Mouse (Mus musculus): Measurements from ENCODE around the gene Olfr585. TPM values are rescaled to one million over a fixed set of nuclear protein-coding genes. Genes with fewer than 3 reads are reported as not detected.

The Olfr585 gene
- polyA plus RNA-seq (2012; rRNA removed) (not detected in 2 replicates), polyA plus RNA-seq (2014; fragmentation: Nextera tagmentation; extraction: Ambion mirVana) (not detected in 2 replicates)

DNA sequence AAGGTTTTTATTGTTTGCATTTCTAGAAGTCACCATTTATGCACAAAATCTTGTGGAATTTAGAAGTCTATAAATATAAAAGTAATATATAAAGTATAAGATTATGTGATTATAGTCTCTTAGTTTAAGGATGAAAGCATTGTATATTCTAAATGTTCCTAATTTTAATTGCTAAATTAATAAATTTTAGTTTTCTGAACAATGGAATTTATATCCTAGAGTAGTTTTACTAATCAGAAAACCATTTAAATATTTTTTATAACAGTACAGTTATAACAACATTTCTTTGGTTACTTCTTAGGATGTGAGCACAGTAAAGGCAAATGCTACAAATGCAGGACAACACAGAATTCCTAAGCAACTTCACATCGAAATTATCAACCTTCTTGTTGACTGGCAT, at the start of gene Olfr585:
Gene Olfr585, plus strand, starts transcription at position 301 of the 400 bp plus-strand sequence.
- Histone ChIP-seq H3K4me2 (replicated peaks; ENCODE audit: low read depth, low read length, severe bottlenecking) (no peak within 1 kb of the TSS), H3K4me3 (replicated peaks; ENCODE audit: low read length) (no peak within 1 kb of the TSS), H3K4me1 (ENCODE audit: control insufficient read depth, insufficient read depth, low read length) (no peaks in the 10 kb centered on the region), H3K9ac (ENCODE audit: low read depth, low read length, severe bottlenecking) (no peak within 1 kb of the TSS), H3K27me3 (ENCODE audit: control insufficient read depth, insufficient read depth, low read length) (no peaks in the 10 kb centered on the region), H3K27ac (replicated peaks; ENCODE audit: low read depth, low read length) (no peak within 1 kb of the TSS), H3K9me3 (ENCODE audit: control insufficient read depth, low read length) (no peaks in the 10 kb centered on the region), H3K36me3 (ENCODE audit: control insufficient read depth, insufficient read depth, low read length) (no peaks in the 10 kb centered on the region)
- TF ChIP-seq POLR2A (IDR thresholded peaks at IDR 0.05; ENCODE audit: borderline replicate concordance, extremely low read depth, insufficient read depth, insufficient read length), result no peak
- 83% methylated on average over 1 of the region's 1 CpGs for WGBS
- ATAC-seq (ENCODE audit: low FRiP score, low read depth) (no peak), DNase-seq (ENCODE audit: low spot score) (no peak)

DNA sequence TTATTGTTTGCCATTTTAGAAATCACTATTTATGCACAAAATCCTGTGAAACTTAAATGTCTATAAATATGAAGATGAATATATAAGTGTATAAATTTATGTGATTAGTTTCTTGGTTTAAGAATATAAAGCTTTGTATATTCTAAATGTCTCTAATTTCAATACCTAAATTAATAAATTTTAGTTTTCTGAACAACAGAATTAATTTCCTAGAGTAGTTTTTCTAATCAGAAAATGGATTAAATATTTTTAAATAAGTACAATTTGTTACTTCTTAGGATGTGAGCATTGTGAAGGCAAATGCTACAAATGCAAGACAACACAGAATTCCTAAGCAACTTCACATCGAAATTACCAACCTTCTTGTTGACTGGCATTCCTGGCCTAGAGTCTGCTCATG, 46.5 kb upstream of the Olfr585 start, which contains the start of gene Olfr583:
Gene Olfr583, plus strand, starts transcription at position 301 of the 400 bp plus-strand sequence.
- DNase-seq (ENCODE audit: low spot score) (no peak), ATAC-seq (ENCODE audit: low FRiP score, low read depth) (no peak)
- no peak within 1 kb of the TSS for H3K4me3 ChIP-seq (replicated peaks; ENCODE audit: low read length)
- no peak within 1 kb of the TSS for H3K4me2 ChIP-seq (replicated peaks; ENCODE audit: low read depth, low read length, severe bottlenecking)
- no peaks in the 10 kb centered on the region for H3K36me3 ChIP-seq (ENCODE audit: control insufficient read depth, insufficient read depth, low read length)
- no peak for TF ChIP-seq POLR2A (IDR thresholded peaks at IDR 0.05; ENCODE audit: borderline replicate concordance, extremely low read depth, insufficient read depth, insufficient read length)
- no peaks in the 10 kb centered on the region for H3K4me1 ChIP-seq (ENCODE audit: control insufficient read depth, insufficient read depth, low read length)
- WGBS, result 66% methylated on average over 1 of the region's 1 CpGs
- no peaks in the 10 kb centered on the region for H3K9me3 ChIP-seq (ENCODE audit: control insufficient read depth, low read length)
- no peak within 1 kb of the TSS for H3K9ac ChIP-seq (ENCODE audit: low read depth, low read length, severe bottlenecking)
- no peak within 1 kb of the TSS for H3K27ac ChIP-seq (replicated peaks; ENCODE audit: low read depth, low read length)
- no peaks in the 10 kb centered on the region for H3K27me3 ChIP-seq (ENCODE audit: control insufficient read depth, insufficient read depth, low read length)

DNA sequence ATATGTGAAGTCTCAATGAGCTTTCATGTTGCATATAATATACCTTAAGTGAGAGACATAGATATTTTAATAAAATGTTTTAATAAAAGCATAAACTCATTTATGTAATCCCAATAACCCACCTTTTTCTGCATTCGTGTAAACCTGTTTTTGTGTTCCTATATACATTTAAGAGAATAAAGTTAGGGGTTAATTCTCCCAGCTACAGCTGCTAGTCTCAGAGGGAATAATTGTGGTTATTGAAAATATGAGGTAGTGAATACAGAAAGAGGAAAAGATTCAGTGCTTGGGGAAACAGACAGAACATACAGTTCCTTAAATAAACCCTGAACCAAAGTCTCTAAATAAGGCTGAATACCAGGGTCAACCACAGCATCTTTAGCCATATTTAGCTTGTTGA, 15.9 kb upstream of the Olfr585 start, which contains the start of gene Olfr584:
Gene Olfr584, plus strand, starts transcription at position 301 of the 400 bp plus-strand sequence.
- H3K27ac ChIP-seq (replicated peaks; ENCODE audit: low read depth, low read length), result no peak within 1 kb of the TSS
- no peak within 1 kb of the TSS for H3K4me2 ChIP-seq (replicated peaks; ENCODE audit: low read depth, low read length, severe bottlenecking)
- ATAC-seq (ENCODE audit: low FRiP score, low read depth) (no peak), DNase-seq (ENCODE audit: low spot score) (no peak)
- WGBS, result 63% methylated on average over 1 of the region's 1 CpGs
- H3K9ac ChIP-seq (ENCODE audit: low read depth, low read length, severe bottlenecking), result no peak within 1 kb of the TSS
- H3K4me3 ChIP-seq (replicated peaks; ENCODE audit: low read length), result no peak within 1 kb of the TSS
- TF ChIP-seq POLR2A (IDR thresholded peaks at IDR 0.05; ENCODE audit: borderline replicate concordance, extremely low read depth, insufficient read depth, insufficient read length), result no peak
- H3K4me1 ChIP-seq (ENCODE audit: control insufficient read depth, insufficient read depth, low read length), result no peaks in the 10 kb centered on the region
- no peaks in the 10 kb centered on the region for H3K27me3 ChIP-seq (ENCODE audit: control insufficient read depth, insufficient read depth, low read length)
- H3K36me3 ChIP-seq (ENCODE audit: control insufficient read depth, insufficient read depth, low read length), result no peaks in the 10 kb centered on the region
- H3K9me3 ChIP-seq (ENCODE audit: control insufficient read depth, low read length), result peaks cover 9% of the 10 kb centered on the region; the same call in 1 of the 2 replicates

DNA sequence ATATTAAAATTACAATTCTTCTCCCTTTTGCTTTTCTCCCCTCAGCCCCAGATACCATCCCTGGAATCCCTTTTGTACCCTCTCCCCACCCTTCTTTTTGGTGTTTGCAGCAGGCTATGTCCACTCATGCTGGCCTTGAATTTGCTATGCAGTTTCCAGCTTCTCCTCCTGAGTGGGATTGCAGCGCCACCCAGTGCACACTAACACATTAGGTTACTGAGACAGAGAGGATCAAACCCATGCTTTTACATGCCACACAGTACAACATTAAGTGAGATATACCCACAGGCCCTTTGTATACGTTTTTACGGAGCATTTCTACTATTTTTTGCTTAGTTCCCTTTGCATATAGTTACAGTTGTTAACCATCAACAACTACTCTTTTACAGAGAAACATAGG, 21.9 kb downstream of the Olfr585 start:
- Histone ChIP-seq H3K9me3 (ENCODE audit: control insufficient read depth, low read length) (no peaks in the 10 kb centered on the region), H3K4me3 (replicated peaks; ENCODE audit: low read length) (no peak overlapping the region), H3K9ac (ENCODE audit: low read depth, low read length, severe bottlenecking) (no peak overlapping the region), H3K36me3 (ENCODE audit: control insufficient read depth, insufficient read depth, low read length) (no peaks in the 10 kb centered on the region), H3K4me1 (ENCODE audit: control insufficient read depth, insufficient read depth, low read length) (no peaks in the 10 kb centered on the region), H3K4me2 (replicated peaks; ENCODE audit: low read depth, low read length, severe bottlenecking) (no peak overlapping the region), H3K27me3 (ENCODE audit: control insufficient read depth, insufficient read depth, low read length) (no peaks in the 10 kb centered on the region), H3K27ac (replicated peaks; ENCODE audit: low read depth, low read length) (no peak overlapping the region)
- DNase-seq (ENCODE audit: low spot score), result no peak
- TF ChIP-seq POLR2A (IDR thresholded peaks at IDR 0.05; ENCODE audit: borderline replicate concordance, extremely low read depth, insufficient read depth, insufficient read length), result no peak
- 51% methylated on average over 3 of the region's 3 CpGs for WGBS
- ATAC-seq (ENCODE audit: low FRiP score, low read depth), result no peak

DNA sequence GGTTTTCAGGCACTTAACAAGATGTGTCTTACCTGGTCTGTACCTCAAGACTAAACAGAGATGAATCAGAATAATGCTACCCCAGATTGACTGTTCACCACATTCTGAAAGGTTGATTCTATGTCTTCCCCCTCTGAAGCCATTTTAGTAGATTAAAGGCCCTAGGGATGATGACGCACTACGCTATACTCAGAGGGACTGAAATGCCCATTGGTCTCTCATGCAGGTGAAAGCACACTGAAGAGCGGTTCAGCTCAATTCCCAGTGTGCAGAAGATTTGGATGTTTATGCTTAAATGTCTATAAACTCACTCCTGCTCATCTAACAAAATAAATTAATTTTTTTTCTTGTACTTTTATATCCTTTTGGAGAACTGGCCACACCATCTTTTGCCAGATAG, 28.0 kb downstream of the Olfr585 start, which contains the start of gene Olfr586:
Gene Olfr586, minus strand, starts transcription at position 101 of the 400 bp plus-strand sequence.
- ATAC-seq (ENCODE audit: low FRiP score, low read depth), result no peak
- DNase-seq (ENCODE audit: low spot score), result no peak
- no peaks in the 10 kb centered on the region for H3K36me3 ChIP-seq (ENCODE audit: control insufficient read depth, insufficient read depth, low read length)
- TF ChIP-seq POLR2A (IDR thresholded peaks at IDR 0.05; ENCODE audit: borderline replicate concordance, extremely low read depth, insufficient read depth, insufficient read length), result no peak
- H3K4me1 ChIP-seq (ENCODE audit: control insufficient read depth, insufficient read depth, low read length), result no peaks in the 10 kb centered on the region
- H3K27ac ChIP-seq (replicated peaks; ENCODE audit: low read depth, low read length), result no peak within 1 kb of the TSS
- no peaks in the 10 kb centered on the region for H3K9me3 ChIP-seq (ENCODE audit: control insufficient read depth, low read length)
- H3K9ac ChIP-seq (ENCODE audit: low read depth, low read length, severe bottlenecking), result no peak within 1 kb of the TSS
- 89% methylated on average over 3 of the region's 3 CpGs for WGBS
- no peak within 1 kb of the TSS for H3K4me2 ChIP-seq (replicated peaks; ENCODE audit: low read depth, low read length, severe bottlenecking)
- no peak within 1 kb of the TSS for H3K4me3 ChIP-seq (replicated peaks; ENCODE audit: low read length)
- H3K27me3 ChIP-seq (ENCODE audit: control insufficient read depth, insufficient read depth, low read length), result no peaks in the 10 kb centered on the region

All from limb, embryonic 14.5 days (tissue).